Mouse (Mus musculus) midbrain, embryonic 15.5 days (tissue): ENCODE results near the gene Acaca. TPM values are rescaled to one million over a fixed set of nuclear protein-coding genes. Genes with fewer than 3 reads are reported as not detected.

Experiments used
- ATAC-seq: fragments of 200-750 bp; cut with Nextera tagmentation; replicated peaks from 2 replicates; pipeline ENCODE4 v1.8.0; 2017; ENCODE audit warnings: moderate TSS enrichment
- H3K27ac ChIP-seq: fragments of 300-500 bp; sonication (generic); 2 replicates; pipeline ENCODE4 v1.5.1; 2015; ENCODE audit warnings: mild to moderate bottlenecking, inconsistent platforms
- H3K27me3 ChIP-seq: fragments of 300-500 bp; sonication (generic); replicated peaks from 2 replicates; pipeline ENCODE4 v1.6.1; 2015; ENCODE audit warnings: inconsistent platforms
- H3K36me3 ChIP-seq: fragments of 300-500 bp; sonication (generic); replicated peaks from 2 replicates; pipeline ENCODE4 v1.6.1; 2015; ENCODE audit warnings: inconsistent platforms
- H3K4me1 ChIP-seq: fragments of 300-500 bp; sonication (generic); 2 replicates; pipeline ENCODE4 v1.6.1; 2015; ENCODE audit warnings: inconsistent platforms
- H3K4me2 ChIP-seq: fragments of 300-500 bp; sonication (generic); 2 replicates; pipeline ENCODE4 v1.6.1; 2015; ENCODE audit warnings: inconsistent platforms, mild to moderate bottlenecking, moderate library complexity
- H3K4me3 ChIP-seq: fragments of 300-500 bp; sonication (generic); 2 replicates; pipeline ENCODE4 v1.5.1; 2015; ENCODE audit warnings: mild to moderate bottlenecking, inconsistent platforms
- H3K9ac ChIP-seq: fragments of 300-500 bp; sonication (generic); 2 replicates; pipeline ENCODE4 v1.6.1; 2015; ENCODE audit warnings: mild to moderate bottlenecking, inconsistent platforms
- H3K9me3 ChIP-seq: fragments of 300-500 bp; sonication (generic); 2 replicates; pipeline ENCODE4 v1.6.1; 2016; ENCODE audit warnings: inconsistent platforms
- WGBS: fragments of 180-500 bp; shearing (Covaris S2); methylation state at CpG from one replicate; pipeline ENCODE4 v1.1.7; 2015; ENCODE audit warnings: mixed read lengths; 5-methylcytosine and 5-hydroxymethylcytosine counted together
- polyA plus RNA-seq: library from polyadenylated mRNA; unstranded; fragments of >200 nt; fragmentation: Nextera tagmentation; extraction: Ambion mirVana; gene quantifications from 2 replicates; pipeline ENCODE4 v1.2.1, GENCODE M21; 2015

Acaca gene
- polyA plus RNA-seq, 1 experiment from 2014 or later: 32.6 TPM

- Histone ChIP-seq H3K4me2 (no peak overlapping the region), H3K36me3 (no peaks in the 10 kb centered on the region), H3K9me3 (no peaks in the 10 kb centered on the region), H3K4me3 (no peak overlapping the region), H3K9ac (no peak overlapping the region), H3K4me1 (peaks cover 26% of the 10 kb centered on the region), H3K27me3 (no peaks in the 10 kb centered on the region), H3K27ac (no peak overlapping the region)
- no peak for ATAC-seq
- WGBS: 62% methylated on average over 7 of the region's 7 CpGs
These were observed 223.7 kb downstream of the Acaca start for GRCm38 (mm10) chr11:84353058-84353726.

GRCm38 (mm10) chr11:84357304-84357703 is 227.8 kb downstream of the Acaca start:
- H3K27ac ChIP-seq: no peak overlapping the region
- H3K4me3 ChIP-seq: no peak overlapping the region
- peaks cover 16% of the 10 kb centered on the region for H3K4me1 ChIP-seq
- H3K4me2 ChIP-seq: no peak overlapping the region
- H3K27me3 ChIP-seq: no peaks in the 10 kb centered on the region
- H3K36me3 ChIP-seq: no peaks in the 10 kb centered on the region
- H3K9me3 ChIP-seq: no peaks in the 10 kb centered on the region
- H3K9ac ChIP-seq: no peak overlapping the region
- whole genome bisulfite sequencing: 78% methylated on average over 3 of the region's 3 CpGs
- ATAC-seq: no peak

GRCm38 (mm10) chr11:84357771-84358170 is 228.3 kb downstream of the Acaca start:
- H3K27ac ChIP-seq: no peak overlapping the region
- ATAC-seq: no peak
- 80% methylated on average over 2 of the region's 2 CpGs for WGBS
- H3K4me1 ChIP-seq: peaks cover 20% of the 10 kb centered on the region
- H3K9me3 ChIP-seq: no peaks in the 10 kb centered on the region
- no peak overlapping the region for H3K9ac ChIP-seq
- H3K36me3 ChIP-seq: no peaks in the 10 kb centered on the region
- no peak overlapping the region for H3K4me3 ChIP-seq
- no peak overlapping the region for H3K4me2 ChIP-seq
- H3K27me3 ChIP-seq: no peaks in the 10 kb centered on the region

- Histone ChIP-seq H3K4me1 (peaks cover 25% of the 10 kb centered on the region), H3K9me3 (no peaks in the 10 kb centered on the region), H3K36me3 (no peaks in the 10 kb centered on the region; the same call in 1 of the 2 replicates), H3K27ac (no peak overlapping the region), H3K4me2 (no peak overlapping the region), H3K9ac (no peak overlapping the region), H3K27me3 (no peaks in the 10 kb centered on the region), H3K4me3 (no peak overlapping the region)
- ATAC-seq: no peak
- WGBS: 84% methylated on average over 5 of the region's 5 CpGs
These were observed 232.1 kb downstream of the Acaca start for GRCm38 (mm10) chr11:84361551-84361950.

- no peaks in the 10 kb centered on the region for H3K9me3 ChIP-seq
- no peak overlapping the region for H3K4me3 ChIP-seq
- 29% methylated on average over 6 of the region's 6 CpGs for WGBS
- H3K36me3 ChIP-seq: no peaks in the 10 kb centered on the region; the same call in 1 of the 2 replicates
- no peak overlapping the region for H3K4me2 ChIP-seq
- H3K4me1 ChIP-seq: peaks cover 25% of the 10 kb centered on the region
- peak overlapping the region; percentile 14; the same call in 1 of the 2 replicates for H3K9ac ChIP-seq
- no peak for ATAC-seq
- peak overlapping the region; percentile 36; the same call in 1 of the 2 replicates for H3K27ac ChIP-seq
- no peaks in the 10 kb centered on the region for H3K27me3 ChIP-seq
These were observed 233.3 kb downstream of the Acaca start for GRCm38 (mm10) chr11:84362633-84363243.

- WGBS: 93% methylated on average over 1 of the region's 1 CpGs
- Histone ChIP-seq H3K4me2 (no peak overlapping the region), H3K27me3 (no peaks in the 10 kb centered on the region), H3K27ac (no peak overlapping the region), H3K9me3 (no peaks in the 10 kb centered on the region), H3K4me3 (no peak overlapping the region), H3K36me3 (no peaks in the 10 kb centered on the region; the same call in 1 of the 2 replicates), H3K4me1 (peaks cover 17% of the 10 kb centered on the region), H3K9ac (no peak overlapping the region)
- no peak for ATAC-seq
These were observed 235.8 kb downstream of the Acaca start for GRCm38 (mm10) chr11:84365313-84365712.

- 29% methylated on average over 2 of the region's 2 CpGs for WGBS
- Histone ChIP-seq H3K4me1 (no peaks in the 10 kb centered on the region), H3K4me2 (no peak overlapping the region), H3K36me3 (no peaks in the 10 kb centered on the region; the same call in 1 of the 2 replicates), H3K4me3 (no peak overlapping the region), H3K27ac (no peak overlapping the region), H3K27me3 (no peaks in the 10 kb centered on the region), H3K9ac (no peak overlapping the region), H3K9me3 (no peaks in the 10 kb centered on the region)
- no peak for ATAC-seq
These were observed 239.4 kb downstream of the Acaca start for GRCm38 (mm10) chr11:84368902-84369301.

- Histone ChIP-seq H3K27ac (no peak overlapping the region), H3K9ac (no peak overlapping the region), H3K4me1 (peaks cover 19% of the 10 kb centered on the region), H3K36me3 (no peaks in the 10 kb centered on the region), H3K4me2 (no peak overlapping the region), H3K9me3 (no peaks in the 10 kb centered on the region), H3K4me3 (no peak overlapping the region), H3K27me3 (no peaks in the 10 kb centered on the region)
- 77% methylated on average over 4 of the region's 4 CpGs for WGBS
- no peak for ATAC-seq
These were observed 243.7 kb downstream of the Acaca start for GRCm38 (mm10) chr11:84373122-84373521.

GRCm38 (mm10) chr11:84375951-84376496 is 246.6 kb downstream of the Acaca start:
- peak overlapping the region; percentile 55 for H3K27ac ChIP-seq
- no peak for ATAC-seq

GRCm38 (mm10) chr11:84376510-84377365 is 247.3 kb downstream of the Acaca start:
- Histone ChIP-seq H3K27ac (peak overlapping the region; percentile 55), H3K9ac (no peak overlapping the region), H3K4me1 (peaks cover 19% of the 10 kb centered on the region), H3K9me3 (no peaks in the 10 kb centered on the region), H3K27me3 (no peaks in the 10 kb centered on the region), H3K4me2 (no peak overlapping the region), H3K4me3 (no peak overlapping the region), H3K36me3 (no peaks in the 10 kb centered on the region)
- WGBS: 30% methylated on average over 13 of the region's 13 CpGs
- ATAC-seq: no peak

More at GRCm38 (mm10) chr11:84375951-84376496, 246.6 kb downstream of the Acaca start:
- 18% methylated on average over 3 of the region's 3 CpGs for WGBS
- H3K27me3 ChIP-seq: no peaks in the 10 kb centered on the region
- H3K4me3 ChIP-seq: no peak overlapping the region
- H3K4me1 ChIP-seq: peaks cover 19% of the 10 kb centered on the region
- H3K4me2 ChIP-seq: no peak overlapping the region
- H3K36me3 ChIP-seq: no peaks in the 10 kb centered on the region
- H3K9me3 ChIP-seq: no peaks in the 10 kb centered on the region
- no peak overlapping the region for H3K9ac ChIP-seq

- 47% methylated on average over 13 of the region's 13 CpGs for WGBS
- ATAC-seq: no peak
- no peaks in the 10 kb centered on the region for H3K9me3 ChIP-seq
- no peaks in the 10 kb centered on the region for H3K27me3 ChIP-seq
- H3K4me1 ChIP-seq: peaks cover 8% of the 10 kb centered on the region
- H3K4me2 ChIP-seq: no peak overlapping the region
- H3K36me3 ChIP-seq: no peaks in the 10 kb centered on the region
- no peak overlapping the region for H3K27ac ChIP-seq
- no peak overlapping the region for H3K9ac ChIP-seq
- H3K4me3 ChIP-seq: no peak overlapping the region
These were observed 253.0 kb downstream of the Acaca start for GRCm38 (mm10) chr11:84382450-84382849.

GRCm38 (mm10) chr11:84383891-84384290 is 254.4 kb downstream of the Acaca start:
- WGBS: 61% methylated on average over 6 of the region's 6 CpGs

More at GRCm38 (mm10) chr11:84383891-84384290, 254.4 kb downstream of the Acaca start:
- no peak overlapping the region for H3K4me2 ChIP-seq
- no peak for ATAC-seq
- H3K4me1 ChIP-seq: peaks cover 9% of the 10 kb centered on the region
- H3K4me3 ChIP-seq: no peak overlapping the region
- no peaks in the 10 kb centered on the region for H3K27me3 ChIP-seq
- no peaks in the 10 kb centered on the region for H3K36me3 ChIP-seq
- no peak overlapping the region for H3K27ac ChIP-seq
- no peaks in the 10 kb centered on the region for H3K9me3 ChIP-seq
- H3K9ac ChIP-seq: no peak overlapping the region
